9 mouse cellular contexts compared by ENCODE assay signal in genomic region chrX:74248651-74249050, GRCm38 (mm10). TPM values are rescaled to one million over a fixed set of nuclear protein-coding genes. Genes with fewer than 3 reads are reported as not detected.
DNase-seq lines count a peak whose midpoint lies in the region; ATAC-seq lines count a peak whose summit lies in the region.
"Had no signal": no experiment of that assay in that cellular context is flagged by ENCODE, and none has a peak within 500 bp of the region (broad histone marks: within the 10 kb centered on the region; RNA-seq: fewer than 3 reads in every experiment).

No protein-coding gene starts in this region.

- peak; percentile 96 for DNase-seq in heart, adult 11 months
- DNase-seq in heart, adult 8-10 months (ENCODE audit: low spot score) = no peak
- peak; percentile 68 for DNase-seq in adrenal gland, postnatal 10 days
- peak; percentile 85 for DNase-seq in induced T-regulatory cell, adult 2 months (ENCODE audit: low read depth)
- peak; percentile 74 for DNase-seq in naive thymus-derived CD4-positive, alpha-beta T cell, adult 2 months (ENCODE audit: low read depth)
- DNase-seq in thymus, postnatal 14 days = peak; percentile 72

- peak; percentile 35; the same call in 1 of the 2 replicates for ATAC-seq in embryonic facial prominence, embryonic 15.5 days (ENCODE audit: insufficient number of reproducible peaks, low FRiP score, low TSS enrichment, low read depth)
- 0 out of 2 replicates have a peak, but pooled peaks have one; percentile 24 for ATAC-seq in limb, embryonic 15.5 days (ENCODE audit: insufficient number of reproducible peaks, low FRiP score, low TSS enrichment, low read depth)

- H3K36me3 ChIP-seq in embryonic facial prominence, embryonic 15.5 days = no peaks in the 10 kb centered on the region
- no peaks in the 10 kb centered on the region for H3K36me3 ChIP-seq in limb, embryonic 15.5 days
- H3K36me3 ChIP-seq: midbrain, embryonic 12.5 days had no signal

- H3K27me3 ChIP-seq in embryonic facial prominence, embryonic 15.5 days = no peaks in the 10 kb centered on the region
- no peaks in the 10 kb centered on the region for H3K27me3 ChIP-seq in limb, embryonic 15.5 days
- H3K27me3 ChIP-seq: midbrain, embryonic 12.5 days had no signal

- H3K4me1 ChIP-seq in embryonic facial prominence, embryonic 15.5 days = 0 out of 2 replicates have a peak, but pooled peaks cover 9% of the 10 kb centered on the region
- H3K4me1 ChIP-seq in limb, embryonic 15.5 days = peaks cover 7% of the 10 kb centered on the region; the same call in 1 of the 2 replicates

- H3K27ac ChIP-seq in embryonic facial prominence, embryonic 15.5 days (replicated peaks) = peak overlapping the region; percentile 72
- peak overlapping the region; percentile 80 for H3K27ac ChIP-seq in limb, embryonic 15.5 days
- H3K27ac ChIP-seq: midbrain, embryonic 12.5 days had no signal

- peak overlapping the region; percentile 46 for H3K4me3 ChIP-seq in embryonic facial prominence, embryonic 15.5 days (replicated peaks)
- peak overlapping the region; percentile 42 for H3K4me3 ChIP-seq in limb, embryonic 15.5 days

- H3K9ac ChIP-seq in embryonic facial prominence, embryonic 15.5 days = no peak overlapping the region
- H3K9ac ChIP-seq in limb, embryonic 15.5 days = no peak overlapping the region
- H3K9ac ChIP-seq: midbrain, embryonic 12.5 days had no signal

- H3K9me3 ChIP-seq in embryonic facial prominence, embryonic 15.5 days (replicated peaks) = no peaks in the 10 kb centered on the region
- no peaks in the 10 kb centered on the region for H3K9me3 ChIP-seq in limb, embryonic 15.5 days
- H3K9me3 ChIP-seq: midbrain, embryonic 12.5 days had no signal

- H3K4me2 ChIP-seq in embryonic facial prominence, embryonic 15.5 days (replicated peaks) = peak overlapping the region; percentile 59
- peak overlapping the region; percentile 54 for H3K4me2 ChIP-seq in limb, embryonic 15.5 days

- 10% methylated on average over 3 of the region's 3 CpGs for WGBS in embryonic facial prominence, embryonic 15.5 days
- 19% methylated on average over 3 of the region's 3 CpGs for WGBS in limb, embryonic 15.5 days

RNA-seq across cellular contexts. Expression of gene Flna, which starts 1.0 kb away (rescaled TPM):
- total RNA-seq in heart, adult 8-10 months (2022) = 10 to 100 TPM; 59.1 to 98.9 (median 79.2) TPM
- 100 to 1,000 TPM; 151 to 183 TPM for total RNA-seq in adrenal gland, postnatal 10 days (2021)
- 226 and 234 TPM in 2 replicates for polyA plus RNA-seq in embryonic facial prominence, embryonic 15.5 days (2015; fragmentation: Nextera tagmentation; extraction: Ambion mirVana)
- 228 and 248 TPM in 2 replicates for polyA plus RNA-seq in limb, embryonic 15.5 days (2015; fragmentation: Nextera tagmentation; extraction: Ambion mirVana)

RNA-seq across cellular contexts. Expression of gene Emd, which starts 5.8 kb away (rescaled TPM):
- 10 to 100 TPM; 31.5 to 38.2 (median 33.4) TPM for total RNA-seq in heart, adult 8-10 months (2022)
- 10 to 100 TPM; 38.0 to 45.0 TPM for total RNA-seq in adrenal gland, postnatal 10 days (2021)
- polyA plus RNA-seq in embryonic facial prominence, embryonic 15.5 days (2015; fragmentation: Nextera tagmentation; extraction: Ambion mirVana) = 26.5 and 28.8 TPM in 2 replicates
- polyA plus RNA-seq in limb, embryonic 15.5 days (2015; fragmentation: Nextera tagmentation; extraction: Ambion mirVana) = 24.8 and 29.0 TPM in 2 replicates

RNA-seq across cellular contexts. Expression of gene Rpl10, which starts 22.0 kb away (rescaled TPM):
- 100 to 1,000 TPM; 121 to 325 (median 211) TPM for total RNA-seq in heart, adult 8-10 months (2022)
- total RNA-seq in adrenal gland, postnatal 10 days (2021) = 100 to 1,000 TPM; 377 to 392 TPM
- 678 and 798 TPM in 2 replicates for polyA plus RNA-seq in embryonic facial prominence, embryonic 15.5 days (2015; fragmentation: Nextera tagmentation; extraction: Ambion mirVana)
- polyA plus RNA-seq in limb, embryonic 15.5 days (2015; fragmentation: Nextera tagmentation; extraction: Ambion mirVana) = 675 and 811 TPM in 2 replicates

RNA-seq across cellular contexts. Expression of gene Taz, which starts 33.1 kb away (rescaled TPM):
- total RNA-seq in heart, adult 8-10 months (2022) = 10 to 100 TPM; 47.1 to 63.2 (median 49.8) TPM
- total RNA-seq in adrenal gland, postnatal 10 days (2021) = 10 to 100 TPM; 57.6 to 90.8 TPM
- 98.0 and 103 TPM in 2 replicates for polyA plus RNA-seq in embryonic facial prominence, embryonic 15.5 days (2015; fragmentation: Nextera tagmentation; extraction: Ambion mirVana)
- 89.2 and 89.6 TPM in 2 replicates for polyA plus RNA-seq in limb, embryonic 15.5 days (2015; fragmentation: Nextera tagmentation; extraction: Ambion mirVana)

RNA-seq across cellular contexts. Expression of gene Dnase1l1, which starts 33.5 kb away (rescaled TPM):
- 10 to 100 TPM; 17.7 to 20.0 (median 18.3) TPM for total RNA-seq in heart, adult 8-10 months (2022)
- 10 to 100 TPM; 10.5 to 19.1 TPM for total RNA-seq in adrenal gland, postnatal 10 days (2021)
- 16.8 and 20.1 TPM in 2 replicates for polyA plus RNA-seq in embryonic facial prominence, embryonic 15.5 days (2015; fragmentation: Nextera tagmentation; extraction: Ambion mirVana)
- polyA plus RNA-seq in limb, embryonic 15.5 days (2015; fragmentation: Nextera tagmentation; extraction: Ambion mirVana) = 17.3 and 20.2 TPM in 2 replicates
